Mouse (Mus musculus) cerebellum, adult 8-10 months (tissue): Measurements from ENCODE around the gene Ninj1.

Source experiments
- DNase-seq: peaks from one replicate; pipeline ENCODE4 v3.0.0; 2022

The Ninj1 gene

DNA sequence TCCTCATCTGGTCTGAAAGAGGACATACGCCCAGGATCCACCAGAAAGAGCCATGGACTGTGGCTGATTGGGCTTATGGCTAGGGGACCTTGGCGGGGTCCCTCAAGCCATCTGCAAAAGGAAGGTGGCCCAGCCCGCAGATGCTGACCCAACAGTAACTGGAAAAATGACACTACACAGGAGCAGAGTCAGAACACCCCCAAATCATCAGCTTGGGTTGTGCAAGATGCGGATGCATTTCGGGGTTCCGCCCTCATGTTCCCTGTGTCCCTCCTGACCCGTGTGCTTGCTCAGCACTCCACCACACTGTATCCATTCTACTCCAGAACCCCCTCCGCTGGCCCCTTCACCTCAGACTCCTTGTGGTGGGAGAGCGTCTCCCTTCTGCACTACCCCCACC is 11.4 kb downstream of the Ninj1 start:
- DNase-seq, result no peak

DNA sequence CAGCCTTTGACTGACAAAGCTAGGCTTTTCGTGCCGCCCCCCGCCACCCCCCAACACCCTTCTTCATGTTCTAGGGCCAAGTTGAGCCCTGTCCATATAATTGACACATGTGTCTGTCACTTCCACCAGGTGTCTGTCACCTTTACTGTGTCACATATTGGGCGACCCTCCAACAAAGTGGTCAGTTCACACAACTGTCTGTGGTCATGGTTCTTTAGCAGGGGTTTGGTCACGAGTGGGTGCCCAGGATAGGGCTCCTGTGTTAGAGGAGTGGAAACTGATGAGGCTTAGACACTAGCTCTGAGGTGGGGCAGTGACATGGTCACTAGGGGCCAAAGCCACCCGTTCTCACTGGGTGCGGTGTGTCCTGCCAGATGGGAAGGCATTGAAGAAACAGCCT is 12.6 kb downstream of the Ninj1 start:
- DNase-seq, result no peak

DNA sequence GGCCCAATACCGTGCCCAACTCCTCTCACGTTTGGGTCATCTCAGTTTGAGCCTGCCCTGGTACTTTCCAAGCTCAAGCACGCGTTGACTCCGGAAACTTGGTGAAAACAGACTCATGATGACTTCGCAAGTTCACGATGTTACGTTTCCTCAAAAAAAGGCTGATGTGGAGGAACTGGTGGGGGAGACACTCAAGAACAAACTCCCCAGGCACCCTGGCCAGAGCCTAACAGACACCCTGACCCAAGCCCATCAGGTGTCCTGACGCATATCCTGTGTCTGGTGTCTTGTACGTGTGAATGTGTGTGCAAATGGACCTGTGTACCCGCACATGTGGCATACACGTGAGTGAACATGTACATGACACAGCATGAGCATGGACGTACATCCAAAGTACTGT is 13.4 kb downstream of the Ninj1 start:
- DNase-seq, result no peak

DNA sequence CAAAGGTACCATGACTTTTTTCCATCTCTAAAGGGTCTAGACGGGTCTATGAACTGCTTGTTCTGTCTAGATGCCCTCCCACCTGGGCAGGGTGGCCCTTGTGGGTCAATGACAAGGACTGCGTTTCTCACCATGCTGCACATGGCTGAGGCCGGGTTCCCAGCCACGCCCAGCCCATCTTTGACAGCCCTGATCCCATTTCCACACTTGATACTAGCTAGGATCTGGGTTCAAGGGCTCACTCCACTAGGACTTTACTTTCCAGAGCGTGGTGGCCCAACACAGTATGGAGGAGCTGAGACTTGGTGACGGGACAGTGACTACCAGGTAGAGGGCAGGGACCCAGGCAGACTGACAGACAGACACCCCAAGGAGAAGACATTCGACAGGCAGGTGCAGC is 15.3 kb downstream of the Ninj1 start:
- DNase-seq, result no peak

DNA sequence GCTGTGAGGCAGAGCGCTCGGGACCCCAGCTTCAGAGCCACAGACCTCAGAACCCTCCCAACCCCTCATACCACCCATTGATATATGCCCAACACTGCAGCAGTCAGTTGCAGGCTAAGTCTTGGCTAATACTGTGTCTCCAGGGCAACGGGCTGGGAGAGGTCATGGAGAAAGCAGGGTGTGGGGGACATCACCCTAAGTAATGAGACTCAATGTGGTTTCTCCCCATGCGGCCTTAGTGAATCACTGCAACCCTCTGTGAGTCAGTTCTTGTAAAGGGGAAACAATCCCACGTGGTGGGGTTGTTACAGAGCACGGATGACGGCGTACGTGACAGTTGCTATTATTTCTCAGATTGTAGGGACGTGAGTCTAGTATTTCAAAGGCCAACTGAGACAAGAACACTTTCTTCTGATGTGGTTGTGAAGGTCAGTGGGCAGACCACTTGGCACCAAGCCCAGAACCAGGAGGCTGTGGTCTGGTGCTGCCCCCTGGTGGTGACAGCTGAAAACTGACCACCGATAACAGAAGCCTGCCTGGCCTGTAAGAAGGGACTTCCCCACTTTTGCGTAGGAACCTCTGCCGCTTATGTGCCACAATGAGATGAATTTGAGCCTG is 18.2 kb downstream of the Ninj1 start:
- peak; percentile 83 for DNase-seq

DNA sequence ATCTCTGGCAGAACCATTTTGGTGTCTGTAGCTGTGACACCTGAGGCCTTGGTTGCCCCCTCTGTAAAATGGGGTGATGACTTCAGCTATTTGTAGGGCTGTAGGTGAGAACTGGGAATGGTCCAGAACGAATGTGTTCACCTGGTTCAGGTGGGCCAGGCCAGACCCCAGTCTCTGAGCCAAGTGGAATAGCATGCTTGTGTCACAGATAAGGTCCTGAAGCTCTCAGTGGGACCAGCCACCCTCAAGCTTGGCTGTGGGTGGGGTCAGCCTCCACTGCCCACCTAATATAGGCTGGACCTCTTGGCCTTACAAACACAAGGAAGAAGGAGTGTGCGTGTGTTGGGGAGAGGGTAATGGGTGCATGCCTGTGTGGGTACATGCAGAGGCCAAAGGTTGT is 19.1 kb downstream of the Ninj1 start:
- no peak for DNase-seq

DNA sequence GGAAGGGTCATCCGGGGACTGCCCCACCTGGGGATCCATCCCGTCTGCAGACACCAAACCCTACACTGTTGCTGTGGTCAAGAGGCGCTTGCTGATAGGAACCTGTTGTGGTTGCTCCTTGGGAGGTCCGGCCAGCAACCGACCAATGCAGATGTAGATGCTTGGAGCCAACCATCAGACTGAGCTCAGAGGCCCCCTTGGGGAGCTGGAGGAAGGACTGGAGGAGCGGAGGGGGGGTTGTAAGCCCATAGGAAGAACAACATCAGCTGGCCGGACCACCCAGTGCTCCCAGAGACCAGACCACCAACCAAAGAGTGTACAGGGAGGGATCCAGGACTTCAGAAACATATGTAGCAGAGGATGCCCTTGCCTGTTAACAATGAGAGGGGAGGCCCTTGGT is 22.0 kb downstream of the Ninj1 start:
- no peak for DNase-seq

DNA sequence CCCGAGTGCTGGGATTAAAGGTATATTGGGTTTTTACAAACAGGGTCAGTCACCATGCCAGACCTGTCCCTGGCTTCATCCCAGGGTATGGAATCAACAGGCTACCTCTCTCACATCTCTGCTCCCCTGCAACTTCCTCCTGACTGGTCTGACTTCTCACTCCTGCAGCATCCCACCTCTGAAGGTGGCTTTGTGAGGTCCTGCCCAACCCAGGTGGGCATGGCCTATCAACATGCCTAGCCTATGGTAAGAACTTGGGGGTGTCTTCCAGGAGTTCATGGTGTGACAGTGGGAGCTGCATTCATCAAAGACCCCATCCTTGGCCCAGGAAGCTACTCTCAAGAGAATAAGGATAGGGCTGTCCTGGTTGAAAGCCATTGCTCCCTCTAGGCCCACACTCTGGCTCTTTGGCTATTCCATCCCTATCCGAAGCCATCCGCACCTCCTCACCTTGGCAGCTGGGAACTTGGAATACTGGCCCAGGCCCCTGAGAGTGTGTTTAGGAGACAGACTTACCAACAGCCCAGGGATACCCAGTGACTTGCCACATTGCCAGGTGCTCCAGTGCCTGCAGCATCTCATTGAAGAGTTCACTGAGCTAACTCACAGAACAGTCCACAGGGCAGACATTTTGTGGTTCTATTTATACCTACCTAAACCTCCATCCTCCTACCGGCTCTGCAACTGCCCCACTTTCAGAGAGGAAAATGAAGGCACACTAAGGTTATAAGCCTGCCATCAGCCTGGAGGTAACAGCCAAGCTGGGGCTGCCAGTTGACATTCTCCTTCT is 25.6 kb downstream of the Ninj1 start:
- DNase-seq, result peak; percentile 43

DNA sequence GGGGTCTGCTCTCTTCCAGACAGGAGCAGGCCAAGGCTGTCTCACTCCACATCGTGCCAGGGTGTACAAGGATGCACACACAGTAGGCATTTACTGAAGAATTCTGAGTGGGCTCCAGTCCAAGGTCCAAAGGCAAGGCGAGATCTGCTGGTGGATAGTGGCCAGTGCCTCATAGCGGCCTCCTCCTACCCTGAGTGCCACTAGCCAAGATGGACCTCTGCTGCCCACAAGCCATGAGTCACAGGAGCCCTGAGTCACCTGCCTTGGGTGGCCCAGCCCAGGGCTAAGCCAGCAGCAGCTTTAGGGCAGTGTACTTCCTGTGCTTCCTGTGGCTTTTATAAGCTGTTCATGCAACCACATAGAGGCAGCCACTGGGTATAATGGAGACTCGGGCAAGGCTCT is 26.2 kb downstream of the Ninj1 start:
- DNase-seq, result peak; percentile 76

DNA sequence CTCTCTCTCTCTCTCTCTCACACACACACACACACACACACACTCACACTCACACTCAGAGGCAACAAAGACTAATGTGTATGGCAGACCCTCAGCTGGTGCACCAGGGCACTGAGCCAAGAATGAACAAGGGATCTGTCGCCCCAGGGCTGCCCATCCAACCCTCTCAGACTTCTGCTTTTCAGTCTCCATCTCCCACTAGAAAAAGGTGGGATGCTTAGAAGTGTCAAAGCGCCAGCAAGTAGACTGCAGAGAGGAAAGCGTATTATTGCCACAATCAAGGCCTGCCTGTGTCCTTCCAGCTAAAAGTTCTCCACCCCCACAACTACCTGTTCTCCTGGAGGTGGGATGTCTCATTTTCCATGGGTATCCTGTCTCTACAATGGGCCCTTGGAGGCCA is 27.2 kb downstream of the Ninj1 start:
- DNase-seq, result peak; percentile 37

DNA sequence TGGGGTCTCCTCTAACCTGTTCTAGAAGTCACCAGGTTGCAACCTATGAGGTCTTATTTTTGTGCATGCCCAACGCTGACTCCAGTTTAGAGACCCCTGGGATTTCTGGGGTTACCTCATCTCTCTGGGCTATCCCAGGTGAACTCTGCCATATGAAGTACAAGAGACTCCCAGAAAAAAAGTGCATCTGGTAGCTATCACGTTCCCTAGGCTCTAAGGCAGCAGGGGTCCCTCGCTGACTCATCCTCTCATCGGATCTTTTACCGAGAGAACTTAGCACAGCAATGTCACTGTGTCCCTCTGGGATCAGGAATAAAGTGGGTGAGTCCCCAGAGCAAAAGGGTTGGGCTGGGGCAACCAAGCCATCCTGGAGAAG is 27.8 kb downstream of the Ninj1 start:
- no peak for DNase-seq

DNA sequence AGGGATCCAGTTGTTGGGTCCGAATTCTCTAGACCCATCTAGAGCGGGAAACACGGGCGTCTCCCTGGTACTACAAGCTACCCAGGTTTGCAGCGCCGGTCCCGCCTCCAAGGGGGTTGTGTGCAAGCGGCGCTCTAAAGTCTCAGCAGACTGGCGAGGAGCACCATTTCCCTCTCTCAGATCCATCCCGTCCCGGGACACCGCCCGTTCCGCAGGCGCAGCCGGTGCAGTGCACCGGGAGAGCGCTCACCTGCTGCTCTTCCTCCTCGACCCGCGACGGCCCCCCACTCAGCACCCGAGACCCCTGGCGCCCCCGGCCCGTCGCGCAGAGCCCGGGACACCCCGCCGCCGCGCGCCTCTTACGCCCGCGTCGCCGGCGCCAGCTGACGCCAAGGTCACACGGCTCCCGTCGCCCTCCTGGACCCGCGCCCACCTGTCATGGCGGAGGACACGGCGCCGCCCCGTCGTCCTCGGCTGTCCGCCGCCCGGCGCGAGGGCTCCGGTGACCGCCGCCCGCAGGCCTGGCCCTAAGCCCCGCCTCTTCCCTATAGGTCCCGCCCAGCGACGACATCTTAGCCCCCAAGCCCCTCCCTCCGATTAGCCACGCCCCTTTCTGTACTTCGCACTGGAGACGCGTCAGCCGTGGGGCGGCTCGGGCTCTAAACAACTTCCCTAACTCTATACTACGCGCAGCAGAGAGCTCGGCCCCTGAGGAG is 28.4 kb downstream of the Ninj1 start, which contains the start of gene Card19:
TSS of gene Card19 (minus strand) at position 534 of the 716 bp plus-strand sequence.
- peak; percentile 93 for DNase-seq

DNA sequence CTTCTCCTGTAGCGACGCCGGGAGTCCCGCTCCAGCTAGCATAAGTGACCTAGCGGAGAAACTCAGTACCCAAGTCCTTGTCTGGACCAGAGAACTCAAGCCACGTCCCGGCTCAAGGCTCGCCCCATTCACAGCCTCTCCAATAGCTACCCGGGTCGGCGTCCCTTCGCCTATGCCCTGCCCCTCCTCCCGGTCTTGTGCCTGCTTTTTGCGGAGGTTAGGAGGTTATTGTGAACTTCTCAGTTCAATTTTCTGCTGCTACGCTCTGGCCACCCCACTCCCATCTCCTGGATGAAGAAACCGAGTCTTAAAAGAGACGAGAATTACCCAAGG is 28.9 kb downstream of the Ninj1 start:
- DNase-seq, result no peak

DNA sequence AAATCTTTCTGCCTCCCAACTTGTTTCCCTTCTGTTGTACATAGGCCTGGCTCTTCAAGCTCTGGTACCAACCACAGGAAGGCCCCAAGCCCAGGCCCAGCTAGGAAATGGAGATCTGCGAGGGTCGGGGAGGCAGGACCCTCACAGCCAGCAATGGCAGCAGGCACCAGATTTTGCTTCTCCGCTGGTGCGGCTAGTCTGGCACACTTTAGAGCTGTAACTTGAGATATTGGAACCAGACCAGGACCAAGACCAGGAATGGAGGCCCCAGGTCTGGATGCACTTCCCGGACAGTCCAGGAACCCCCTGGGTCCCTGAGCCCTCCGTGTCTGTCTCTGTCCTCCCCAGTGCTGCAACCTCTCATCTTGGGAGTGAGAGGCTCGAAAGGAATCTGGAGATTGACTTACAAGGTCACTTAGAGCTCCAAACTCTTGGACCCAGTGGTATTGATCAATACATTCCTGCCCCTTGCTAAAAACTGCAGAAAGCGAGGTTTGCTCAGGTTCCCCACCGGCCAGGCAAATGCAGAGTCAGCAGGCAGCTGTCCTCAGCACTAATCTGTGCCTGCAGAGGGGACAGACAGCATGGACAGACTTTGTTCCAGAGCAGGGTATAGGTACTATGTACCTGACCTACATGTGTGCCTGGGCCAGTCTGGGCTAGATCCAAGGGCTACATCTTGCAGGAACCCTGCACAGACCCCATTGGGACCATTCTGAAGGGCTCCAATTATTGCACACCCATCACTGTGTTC is 29.7 kb downstream of the Ninj1 start:
- no peak for DNase-seq

DNA sequence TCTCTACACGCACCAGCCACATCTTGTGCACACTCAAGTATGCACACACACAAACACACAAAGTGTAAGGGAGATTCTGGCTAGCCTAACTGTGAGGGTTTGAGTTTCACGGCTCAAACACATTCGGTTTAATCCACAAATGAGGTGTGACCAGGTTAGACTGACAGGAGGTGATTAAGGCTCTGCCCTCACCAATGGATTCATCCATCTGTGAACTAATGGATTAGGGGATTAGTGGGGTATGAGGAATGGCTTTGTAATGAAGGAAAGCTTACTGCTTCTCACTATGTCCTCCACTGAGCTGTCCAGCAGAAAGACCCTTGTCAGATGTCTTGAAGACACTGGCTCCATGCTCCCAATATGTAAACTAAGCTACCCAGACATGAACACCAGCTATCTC is 31.4 kb downstream of the Ninj1 start:
- no peak for DNase-seq

DNA sequence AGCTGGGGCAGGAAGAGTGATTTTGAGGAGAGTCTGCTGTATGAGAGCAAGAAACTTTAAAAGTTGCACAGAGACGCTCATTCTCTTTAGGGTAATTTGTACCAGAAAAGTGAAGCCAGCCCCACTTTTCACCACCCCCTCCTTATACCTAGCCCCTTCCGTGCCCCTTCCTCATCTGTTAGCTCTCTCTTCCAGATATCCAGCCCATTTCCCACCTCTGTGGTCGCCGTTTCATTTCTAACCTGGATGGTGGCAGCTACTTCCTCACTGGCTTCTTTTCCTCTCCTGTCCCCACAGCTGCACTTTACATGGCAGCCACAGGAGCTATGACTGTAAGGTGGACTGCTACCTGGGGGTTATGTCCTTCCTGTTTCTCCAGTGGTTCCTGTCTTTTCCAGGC is 32.1 kb downstream of the Ninj1 start:
- DNase-seq, result no peak

DNA sequence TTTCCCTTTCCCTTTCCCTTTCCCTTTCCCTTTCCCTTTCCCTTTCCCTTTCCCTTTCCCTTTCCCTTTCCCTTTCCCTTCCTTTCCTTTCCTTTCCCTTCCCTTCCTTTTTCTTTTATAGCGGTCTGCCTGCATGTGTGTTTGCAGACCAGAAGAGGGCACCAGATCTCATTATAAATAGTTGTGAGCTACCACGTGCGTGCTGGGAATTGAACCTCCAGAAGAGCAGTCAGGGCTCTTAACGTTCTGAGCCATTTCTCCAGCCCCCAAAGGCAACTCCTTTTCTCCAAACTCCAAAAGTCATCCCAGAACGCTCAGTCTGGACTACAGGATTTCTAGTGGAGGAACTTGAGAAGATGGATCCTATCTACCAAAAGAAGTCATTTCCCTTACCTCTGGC is 33.6 kb downstream of the Ninj1 start:
- no peak for DNase-seq

DNA sequence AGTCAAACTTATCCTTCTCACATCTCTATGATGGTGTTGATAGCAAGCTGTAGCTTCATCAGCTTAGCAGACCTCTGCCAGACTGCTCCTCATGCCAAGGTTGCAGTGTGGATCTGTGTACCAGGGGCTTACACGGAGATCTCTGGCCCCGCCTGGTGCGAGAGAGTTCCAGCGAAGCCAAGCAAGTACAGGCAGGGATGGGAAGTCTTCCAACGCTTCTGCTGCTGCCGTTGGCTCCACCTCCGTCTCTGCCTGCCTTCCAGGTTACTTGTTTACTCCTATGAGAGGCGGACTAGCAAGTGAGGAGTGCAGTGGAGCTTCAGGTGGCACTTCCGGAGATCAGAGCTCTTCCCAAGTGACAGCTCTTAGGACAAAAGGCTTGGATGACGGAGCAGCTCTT is 37.0 kb downstream of the Ninj1 start:
- no peak for DNase-seq

DNA sequence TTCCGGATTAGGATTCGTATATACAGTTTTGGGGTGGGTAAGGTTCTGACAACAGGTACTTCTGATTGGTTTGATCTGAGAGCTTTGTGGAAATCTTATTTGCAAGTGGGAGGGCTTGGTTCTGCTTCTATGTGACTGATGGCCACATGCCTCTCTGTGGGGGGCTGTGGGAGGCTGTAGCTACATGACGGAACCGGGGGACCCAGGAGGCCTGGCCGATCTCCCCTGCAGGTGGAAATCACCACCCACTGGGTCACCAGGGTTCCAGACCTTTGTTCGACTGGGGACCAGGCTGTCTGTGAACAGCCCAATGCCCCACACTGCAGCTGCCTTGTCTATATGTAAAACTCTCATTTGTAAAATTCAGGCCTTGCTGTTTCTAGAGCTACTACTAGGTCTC is 37.4 kb downstream of the Ninj1 start:
- DNase-seq, result no peak

DNA sequence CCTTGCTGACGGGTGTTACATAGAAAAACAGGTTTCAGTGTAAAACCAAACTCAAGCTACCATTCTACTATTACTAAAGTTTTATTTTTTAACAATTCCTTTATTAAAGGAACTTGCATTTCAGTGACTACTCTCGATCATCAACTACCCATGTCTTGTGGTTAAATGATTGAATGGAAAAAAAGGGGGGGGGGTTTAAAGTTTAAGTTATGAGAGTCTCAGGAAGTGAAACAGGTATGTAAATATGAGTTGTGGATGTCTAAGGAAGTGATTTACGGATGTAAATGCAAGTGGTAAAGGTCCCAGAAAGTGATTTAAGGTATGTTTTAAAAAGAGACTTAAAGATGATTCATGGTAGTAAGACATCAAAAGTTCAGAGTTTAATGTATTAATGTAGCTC is 37.9 kb downstream of the Ninj1 start:
- no peak for DNase-seq

DNA sequence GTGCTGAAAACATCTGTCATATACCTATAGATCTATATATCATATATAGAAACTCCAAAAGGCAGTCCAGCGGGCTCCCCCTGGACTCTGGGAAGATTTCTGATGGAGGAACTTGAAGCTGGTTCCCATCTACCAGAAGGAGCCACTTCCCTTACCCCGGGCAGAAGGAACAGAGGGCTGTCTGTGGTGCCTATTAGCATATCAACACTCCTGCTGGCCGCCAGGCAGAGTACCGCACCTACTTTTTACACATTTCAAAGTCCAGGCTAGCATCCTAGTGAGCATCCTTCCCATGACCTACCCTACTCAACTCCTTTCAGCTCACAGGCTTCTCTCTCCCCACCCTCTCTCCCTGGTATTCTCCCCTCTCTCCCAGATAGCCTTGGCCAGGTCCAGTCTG is 38.3 kb downstream of the Ninj1 start:
- no peak for DNase-seq

DNA sequence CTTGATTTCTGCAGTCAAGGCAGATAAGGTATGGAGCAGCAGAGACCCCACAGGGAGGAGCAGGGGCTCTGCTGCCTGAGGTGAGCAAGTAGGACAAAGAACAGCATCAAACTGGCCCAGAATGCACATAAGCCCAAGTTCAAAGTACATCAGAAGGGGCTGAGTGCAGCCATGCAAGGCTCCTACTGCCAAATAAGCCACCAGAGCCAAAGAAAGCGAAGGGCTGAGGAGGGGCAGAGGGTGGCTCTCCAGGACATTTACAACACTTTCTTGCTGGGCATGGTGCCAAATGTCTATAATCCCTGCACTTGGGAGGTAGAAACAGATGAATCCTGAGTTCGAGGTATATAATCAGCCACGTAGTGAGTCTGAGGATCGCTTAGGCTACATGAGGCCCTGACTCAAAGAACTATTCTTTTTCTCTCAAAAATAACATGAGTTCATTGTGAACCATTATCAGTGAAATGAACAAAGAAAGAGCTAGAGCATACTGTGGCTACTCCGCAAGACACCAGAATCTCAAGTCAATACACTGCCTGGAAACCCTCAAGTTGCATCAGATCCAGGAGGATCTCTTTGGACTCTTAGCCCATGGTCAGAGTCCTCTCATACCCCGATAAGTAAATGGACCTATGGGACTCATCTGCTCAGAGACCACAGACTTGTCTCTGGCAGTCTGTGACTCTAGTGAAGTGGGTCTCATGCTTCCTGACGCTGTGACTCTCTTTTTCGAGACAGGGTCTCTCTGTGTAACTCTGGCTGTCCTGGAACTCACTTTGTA is 46.7 kb downstream of the Ninj1 start:
- no peak for DNase-seq

DNA sequence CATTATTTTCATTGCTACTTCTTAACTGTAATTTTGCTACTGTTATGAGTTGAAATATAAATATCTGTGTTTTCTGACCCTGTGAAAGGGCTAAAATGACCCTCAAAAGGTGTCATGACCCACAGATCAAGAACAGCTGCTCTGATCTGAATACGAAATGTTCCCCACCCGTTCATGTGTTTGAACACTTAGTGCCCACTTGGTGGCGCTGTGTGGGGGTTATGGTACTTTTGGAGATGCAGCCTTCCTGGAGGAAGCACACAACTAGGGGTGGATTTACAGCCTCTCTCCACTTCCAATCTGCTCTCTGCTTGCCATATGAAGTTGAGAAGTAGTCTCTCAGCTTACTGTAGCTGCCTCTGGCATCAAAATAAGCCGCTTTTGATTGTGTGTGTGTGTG is 47.4 kb downstream of the Ninj1 start:
- no peak for DNase-seq
